Mouse (Mus musculus) cortical plate, adult 2 months (tissue): Measurements from ENCODE around the gene Fbxl16. TPM values are rescaled to one million over a fixed set of nuclear protein-coding genes. Genes with fewer than 3 reads are reported as not detected.
A peak's percentile ranks its signal among the peaks of the same experiment; 100 is the strongest.

ENCODE experiments used
- H3K27ac ChIP-seq: fragments of 200-500 bp; 2 replicates; pipeline ENCODE4 v1.5.1; 2012; ENCODE audit warnings: low read length, control low read depth, inconsistent platforms; ENCODE audit not compliant: insufficient read depth
- H3K4me1 ChIP-seq: fragments of 200-500 bp; 2 replicates; pipeline ENCODE4 v1.6.1; 2011; ENCODE audit warnings: low read length; ENCODE audit not compliant: control insufficient read depth, insufficient read depth
- H3K4me3 ChIP-seq: fragments of 200-500 bp; 2 replicates; pipeline ENCODE4 v1.5.1; 2011; ENCODE audit warnings: mild to moderate bottlenecking, low read length, control low read depth; ENCODE audit not compliant: insufficient read depth
- CTCF ChIP-seq: fragments of 200-500 bp; IDR thresholded peaks from 2 replicates; pipeline ENCODE4 v1.5.1; 2011; ENCODE audit warnings: mild to moderate bottlenecking, control low read depth, low read length; ENCODE audit not compliant: insufficient read depth; ENCODE audit errors: extremely low read depth
- POLR2A ChIP-seq: fragments of 200-500 bp; IDR thresholded peaks from 2 replicates; pipeline ENCODE4 v1.6.1; 2011; ENCODE audit warnings: mild to moderate bottlenecking, low read length, control low read depth; ENCODE audit not compliant: insufficient read depth; ENCODE audit errors: extremely low read depth
- polyA plus RNA-seq: library from polyadenylated mRNA; depleted of rRNA; stranded (reverse); fragments of >200 nt; gene quantifications from 2 replicates; pipeline ENCODE4 v1.2.3, GENCODE M21; 2012

The Fbxl16 gene
- polyA plus RNA-seq, 1 experiment, result 731 TPM

GRCm38 (mm10) chr17:25809606-25810340 lies 888 bp downstream of the Fbxl16 start:
- Histone ChIP-seq H3K4me1 (peaks cover 14% of the 10 kb centered on the region; the same call in 1 of the 2 replicates), H3K4me3 (peak overlapping the region; percentile 99), H3K27ac (peak overlapping the region; percentile 99)
- no peak for TF ChIP-seq CTCF
- TF ChIP-seq POLR2A, result no peak

GRCm38 (mm10) chr17:25810890-25811289 lies 2.0 kb downstream of the Fbxl16 start:
- Histone ChIP-seq H3K4me3 (peak overlapping the region; percentile 99), H3K27ac (peak overlapping the region; percentile 30; the same call in 1 of the 2 replicates), H3K4me1 (peaks cover 17% of the 10 kb centered on the region)
- TF ChIP-seq POLR2A (no peak), CTCF (no peak)

DNA sequence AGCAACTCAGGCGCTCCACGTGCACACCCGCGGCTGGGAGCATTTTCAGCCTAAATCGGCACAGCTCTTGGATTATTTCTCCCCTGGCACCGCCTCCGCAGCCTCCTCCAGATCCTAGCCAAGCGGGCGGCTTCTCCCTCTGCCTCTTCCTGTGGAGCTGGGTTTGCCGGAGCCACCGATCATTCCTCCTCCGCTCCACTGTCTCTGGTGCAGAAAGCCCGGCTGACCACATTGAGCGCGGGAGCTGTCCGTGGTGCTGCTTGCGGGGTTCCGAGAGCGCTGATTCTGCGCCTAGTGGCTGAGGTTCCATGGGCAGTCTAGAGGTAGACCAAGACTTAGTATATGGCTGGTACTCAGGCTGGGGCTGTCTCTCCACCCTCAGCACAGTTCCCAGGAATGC lies 4.6 kb downstream of the Fbxl16 start:
- TF ChIP-seq CTCF, result peak; percentile 32
- peak; percentile 56; the same call in 1 of the 2 replicates for TF ChIP-seq POLR2A
- peaks cover 18% of the 10 kb centered on the region for H3K4me1 ChIP-seq
- H3K27ac ChIP-seq, result peak overlapping the region; percentile 83
- peak overlapping the region; percentile 17 for H3K4me3 ChIP-seq

DNA sequence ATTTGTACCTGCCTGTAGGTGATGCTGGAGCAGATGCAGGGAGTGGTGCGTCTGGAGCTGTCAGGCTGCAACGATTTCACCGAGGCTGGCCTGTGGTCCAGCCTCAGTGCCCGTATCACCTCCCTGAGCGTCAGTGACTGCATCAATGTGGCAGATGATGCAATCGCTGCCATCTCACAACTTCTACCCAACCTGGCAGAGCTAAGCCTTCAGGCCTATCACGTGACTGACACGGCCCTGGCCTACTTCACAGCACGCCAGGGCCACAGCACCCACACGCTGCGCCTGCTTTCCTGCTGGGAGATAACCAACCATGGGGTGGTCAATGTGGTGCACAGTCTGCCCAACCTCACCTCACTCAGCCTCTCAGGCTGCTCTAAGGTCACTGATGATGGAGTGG lies 8.8 kb downstream of the Fbxl16 start:
- no peak for TF ChIP-seq CTCF
- no peak for TF ChIP-seq POLR2A
- no peak overlapping the region for H3K4me3 ChIP-seq
- peaks cover 15% of the 10 kb centered on the region for H3K4me1 ChIP-seq
- no peak overlapping the region for H3K27ac ChIP-seq

- H3K4me3 ChIP-seq, result no peak overlapping the region
- no peak for TF ChIP-seq CTCF
- no peak for TF ChIP-seq POLR2A
- peaks cover 15% of the 10 kb centered on the region for H3K4me1 ChIP-seq
- no peak overlapping the region for H3K27ac ChIP-seq
Measured at GRCm38 (mm10) chr17:25818851-25819780, 10.2 kb downstream of the Fbxl16 start.

GRCm38 (mm10) chr17:25823452-25823851 lies 14.6 kb downstream of the Fbxl16 start, which contains the start of gene Wdr24:
Gene Wdr24 (plus strand): TSS chr17:25823627.
- TF ChIP-seq POLR2A, result peak; percentile 61; the same call in 1 of the 2 replicates
- no peak for TF ChIP-seq CTCF
- H3K4me3 ChIP-seq, result peak within 1 kb of the TSS; percentile 65

GRCm38 (mm10) chr17:25824362-25825142 lies 15.7 kb downstream of the Fbxl16 start:
- no peak for TF ChIP-seq POLR2A
- TF ChIP-seq CTCF, result no peak
- Histone ChIP-seq H3K27ac (no peak overlapping the region), H3K4me1 (peaks cover 7% of the 10 kb centered on the region)

More at GRCm38 (mm10) chr17:25823452-25823851, 14.6 kb downstream of the Fbxl16 start, which contains the start of gene Wdr24:
- Histone ChIP-seq H3K4me1 (peaks cover 7% of the 10 kb centered on the region), H3K27ac (no peak within 1 kb of the TSS)

GRCm38 (mm10) chr17:25825311-25825710 lies 16.4 kb downstream of the Fbxl16 start:
- H3K27ac ChIP-seq, result no peak overlapping the region
- TF ChIP-seq CTCF (no peak), POLR2A (no peak)
- no peak overlapping the region for H3K4me3 ChIP-seq
- peaks cover 7% of the 10 kb centered on the region for H3K4me1 ChIP-seq

More at GRCm38 (mm10) chr17:25824362-25825142, 15.7 kb downstream of the Fbxl16 start:
- H3K4me3 ChIP-seq, result peak overlapping the region; percentile 65
